Mouse (Mus musculus): ENCODE results near the gene Klhdc8a.

DNA sequence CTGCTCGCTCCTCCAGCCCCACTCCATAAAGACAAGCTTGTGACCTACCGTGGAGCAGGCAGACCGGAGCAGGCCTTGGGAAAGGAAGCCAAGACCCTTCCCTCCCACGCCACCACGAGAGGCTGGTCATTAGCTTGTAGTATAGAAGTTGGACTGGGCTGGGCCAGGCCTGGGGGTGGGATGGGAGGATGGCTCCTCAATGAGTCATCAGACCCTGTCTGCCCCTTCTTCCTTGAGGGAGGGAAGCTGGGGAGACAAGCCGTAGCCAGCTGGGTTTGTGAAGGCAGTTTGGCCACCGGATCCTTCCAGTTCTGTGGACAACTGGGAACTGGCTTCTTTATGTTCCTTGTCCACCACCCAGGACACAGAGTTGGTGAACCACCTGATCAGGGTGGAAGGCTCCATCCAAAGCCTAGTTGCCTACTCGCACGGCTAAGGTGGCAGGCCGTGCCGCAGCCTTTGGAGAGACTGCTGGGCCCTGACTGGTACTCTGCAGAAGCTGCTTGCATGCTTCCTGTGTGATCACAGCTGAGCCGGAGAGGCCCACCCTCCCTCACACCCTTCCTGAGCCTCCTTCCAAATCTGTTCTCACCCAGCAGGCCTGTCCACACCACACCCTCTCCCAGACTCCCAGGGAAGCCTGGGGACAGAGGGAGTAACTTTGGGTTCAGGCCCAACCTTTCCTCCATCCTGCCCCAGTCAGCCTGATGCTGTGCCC lies 47.9 kb downstream of the Klhdc8a start:
- TF ChIP-seq CTCF (conservative IDR thresholded peaks at IDR 0.05; ENCODE audit: low read length) (no peak), POU5F1 (IDR thresholded peaks at IDR 0.05; ENCODE audit: borderline replicate concordance, low read length) (no peak), NANOG (IDR thresholded peaks at IDR 0.05; ENCODE audit: borderline replicate concordance, low read length) (no peak)
